Mouse (Mus musculus): ENCODE measurements around the gene Zfp970. TPM values are rescaled to one million over a fixed set of nuclear protein-coding genes. Genes with fewer than 3 reads are reported as not detected.
"Not testable (repeated sequence)": the region's sequence is repeated elsewhere in the genome, so short reads cannot be mapped to it uniquely, and the experiment has no call there.

Gene Zfp970
- polyA plus RNA-seq, 1 experiment, result 4.5 TPM

DNA sequence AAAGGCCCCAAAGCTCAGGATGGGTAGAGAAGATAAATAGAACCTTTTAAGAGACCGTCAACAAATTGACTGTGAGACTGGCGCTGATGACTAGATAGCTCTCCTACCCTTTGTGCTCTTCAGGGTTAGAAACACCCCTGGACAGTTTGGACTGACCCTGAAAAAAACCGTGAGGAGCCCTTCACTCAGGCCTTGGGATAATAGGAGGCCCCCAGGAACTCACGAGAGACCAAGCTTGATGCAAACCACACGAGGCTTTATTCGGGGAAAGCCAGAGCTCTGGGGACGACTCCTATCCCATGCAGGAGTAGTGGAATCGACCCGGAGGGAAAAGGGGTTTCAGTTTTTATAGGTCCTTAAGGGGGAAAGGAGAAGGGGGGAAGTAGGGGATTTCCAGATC, 53.2 kb downstream of the Zfp970 start:
- not testable (repeated sequence) for H3K4me3 ChIP-seq (ENCODE audit: insufficient read depth, low read depth, low read length); H3K27ac ChIP-seq (ENCODE audit: insufficient read depth, low read depth, low read length); DNase-seq; H3K27me3 ChIP-seq (replicated peaks; ENCODE audit: control insufficient read depth, insufficient read depth, low read length); H3K4me1 ChIP-seq (ENCODE audit: control insufficient read depth, insufficient read depth, low read length); H3K36me3 ChIP-seq (ENCODE audit: control insufficient read depth, insufficient read depth, low read length)
- WGBS, result 87% methylated on average over 9 of the region's 9 CpGs

DNA sequence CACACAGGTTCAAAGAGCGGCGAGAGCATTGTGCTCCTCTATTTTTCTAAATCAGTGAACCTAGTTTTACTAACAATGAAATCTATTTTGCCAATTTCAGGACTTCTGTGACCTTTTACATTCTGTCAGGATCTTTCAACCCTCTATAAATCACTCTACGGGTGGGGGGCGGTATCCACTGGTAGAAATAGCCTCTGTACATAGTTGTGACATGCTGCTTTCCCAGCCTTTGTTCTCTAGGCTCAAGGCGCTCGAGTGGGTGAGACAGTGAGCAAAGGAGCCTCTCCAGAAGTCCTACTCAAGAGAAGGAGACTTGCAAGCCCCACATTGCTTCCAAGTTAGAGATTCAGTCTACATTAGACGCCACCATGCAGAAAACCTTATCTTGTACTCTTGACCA, 53.8 kb downstream of the Zfp970 start:
- H3K4me3 ChIP-seq (ENCODE audit: insufficient read depth, low read depth, low read length); H3K27me3 ChIP-seq (replicated peaks; ENCODE audit: control insufficient read depth, insufficient read depth, low read length); H3K27ac ChIP-seq (ENCODE audit: insufficient read depth, low read depth, low read length); DNase-seq; H3K4me1 ChIP-seq (ENCODE audit: control insufficient read depth, insufficient read depth, low read length); H3K36me3 ChIP-seq (ENCODE audit: control insufficient read depth, insufficient read depth, low read length): not testable (repeated sequence)
- WGBS, result 90% methylated on average over 7 of the region's 7 CpGs

DNA sequence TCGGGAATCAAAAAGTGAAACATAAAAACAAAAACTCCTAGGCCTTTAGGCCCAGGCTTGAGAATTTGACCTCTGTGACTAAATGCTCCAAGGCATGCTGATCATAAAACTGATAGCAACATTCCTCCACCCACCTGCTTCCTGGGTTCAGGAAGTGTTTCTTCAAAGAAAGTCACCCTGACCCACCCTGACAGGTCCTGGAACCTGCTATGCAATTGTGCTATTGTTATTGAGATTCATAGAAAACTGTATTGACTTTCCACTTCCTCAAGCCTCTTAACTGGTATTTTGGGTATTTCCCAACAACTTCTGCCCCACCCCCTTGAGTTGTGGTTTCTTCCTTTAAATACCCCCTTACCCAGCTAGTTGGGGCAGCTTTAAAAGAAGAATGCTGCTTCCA, 54.4 kb downstream of the Zfp970 start:
- not testable (repeated sequence) for H3K36me3 ChIP-seq (ENCODE audit: control insufficient read depth, insufficient read depth, low read length); H3K4me1 ChIP-seq (ENCODE audit: control insufficient read depth, insufficient read depth, low read length); H3K27me3 ChIP-seq (replicated peaks; ENCODE audit: control insufficient read depth, insufficient read depth, low read length); H3K27ac ChIP-seq (ENCODE audit: insufficient read depth, low read depth, low read length); DNase-seq; H3K4me3 ChIP-seq (ENCODE audit: insufficient read depth, low read depth, low read length)
- 81% methylated on average over 1 of the region's 1 CpGs for WGBS

DNA sequence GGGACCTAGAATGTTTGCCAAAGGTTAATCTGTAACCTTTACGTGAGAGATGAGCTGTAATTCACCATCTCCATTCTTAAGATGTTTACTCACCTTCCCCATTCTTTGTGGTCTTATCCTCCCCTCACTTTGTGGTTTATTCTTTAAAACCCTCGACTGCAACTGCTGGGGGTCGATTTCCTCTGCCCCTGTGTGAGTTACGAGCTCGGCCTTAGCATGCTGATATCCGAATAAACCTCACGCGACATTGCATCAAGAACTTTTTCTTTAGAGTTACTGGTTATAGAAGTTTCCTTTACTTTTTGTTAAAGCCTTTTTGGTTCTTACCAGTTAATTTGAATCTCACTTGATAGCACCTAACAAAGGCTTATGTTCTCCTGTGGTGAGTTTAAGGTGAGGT, 55.5 kb downstream of the Zfp970 start:
- Histone ChIP-seq H3K4me3 (ENCODE audit: insufficient read depth, low read depth, low read length) (no peak overlapping the region), H3K4me1 (ENCODE audit: control insufficient read depth, insufficient read depth, low read length) (no peaks in the 10 kb centered on the region), H3K36me3 (ENCODE audit: control insufficient read depth, insufficient read depth, low read length) (no peaks in the 10 kb centered on the region), H3K27ac (ENCODE audit: insufficient read depth, low read depth, low read length) (no peak overlapping the region), H3K27me3 (replicated peaks; ENCODE audit: control insufficient read depth, insufficient read depth, low read length) (no peaks in the 10 kb centered on the region)
- TF ChIP-seq POLR2A (IDR thresholded peaks at IDR 0.05; ENCODE audit: low read depth, low read length) (no peak), CTCF (conservative IDR thresholded peaks at IDR 0.05; ENCODE audit: insufficient read depth, insufficient read length, low read depth, low read length) (no peak)
- WGBS, result 79% methylated on average over 8 of the region's 8 CpGs
- no peak for DNase-seq

DNA sequence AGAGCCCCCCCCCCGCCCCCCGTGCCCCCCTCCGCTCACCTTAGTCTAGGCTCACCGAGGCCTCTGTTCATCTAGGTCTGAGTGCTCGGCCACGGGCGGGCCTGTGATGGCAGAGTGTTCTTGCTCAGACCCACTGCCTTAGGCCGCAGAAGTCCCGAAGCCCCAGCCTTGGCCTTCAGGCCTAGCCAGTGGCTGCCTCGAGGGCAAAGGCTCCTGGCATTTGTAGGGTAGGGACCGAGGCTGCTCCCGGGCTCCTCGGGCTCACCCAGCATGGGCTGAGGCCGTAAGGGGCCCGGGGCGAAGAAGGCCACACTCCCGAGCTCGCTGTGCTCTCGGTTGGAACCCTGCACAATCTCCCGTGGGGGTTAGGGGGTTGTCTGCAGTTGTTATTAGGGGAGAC, 58.5 kb downstream of the Zfp970 start:
- WGBS, result 93% methylated on average over 20 of the region's 20 CpGs
- no peak for TF ChIP-seq POLR2A (IDR thresholded peaks at IDR 0.05; ENCODE audit: low read depth, low read length)
- TF ChIP-seq CTCF (conservative IDR thresholded peaks at IDR 0.05; ENCODE audit: insufficient read depth, insufficient read length, low read depth, low read length), result no peak
- H3K27me3 ChIP-seq (replicated peaks; ENCODE audit: control insufficient read depth, insufficient read depth, low read length), result no peaks in the 10 kb centered on the region

DNA sequence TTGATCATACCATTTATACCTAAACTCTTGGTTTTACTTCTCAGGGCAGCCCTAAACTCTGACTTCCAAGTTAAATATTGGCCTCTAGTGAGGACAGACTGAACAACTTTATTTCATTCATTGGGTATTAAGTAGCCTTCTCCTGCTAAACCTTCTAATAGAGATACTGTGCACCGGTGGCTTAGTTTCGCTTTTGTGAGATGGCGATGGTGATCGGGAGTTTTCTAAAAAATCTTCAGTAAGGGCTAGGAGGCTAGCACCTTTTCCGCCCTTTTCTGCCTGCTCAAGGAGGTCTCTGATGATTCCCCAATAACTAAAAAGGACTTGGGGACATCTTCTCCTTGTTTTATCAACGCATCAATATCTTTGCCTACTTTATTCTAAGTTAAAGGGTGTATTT, 59.1 kb downstream of the Zfp970 start:
- DNase-seq, result not testable (repeated sequence)
- 86% methylated on average over 6 of the region's 6 CpGs for WGBS

More for the DNA sequence above, 58.5 kb downstream of the Zfp970 start:
- Histone ChIP-seq H3K27ac (ENCODE audit: insufficient read depth, low read depth, low read length) (no peak overlapping the region), H3K36me3 (ENCODE audit: control insufficient read depth, insufficient read depth, low read length) (no peaks in the 10 kb centered on the region), H3K4me1 (ENCODE audit: control insufficient read depth, insufficient read depth, low read length) (no peaks in the 10 kb centered on the region), H3K4me3 (ENCODE audit: insufficient read depth, low read depth, low read length) (no peak overlapping the region)
- DNase-seq, result no peak

DNA sequence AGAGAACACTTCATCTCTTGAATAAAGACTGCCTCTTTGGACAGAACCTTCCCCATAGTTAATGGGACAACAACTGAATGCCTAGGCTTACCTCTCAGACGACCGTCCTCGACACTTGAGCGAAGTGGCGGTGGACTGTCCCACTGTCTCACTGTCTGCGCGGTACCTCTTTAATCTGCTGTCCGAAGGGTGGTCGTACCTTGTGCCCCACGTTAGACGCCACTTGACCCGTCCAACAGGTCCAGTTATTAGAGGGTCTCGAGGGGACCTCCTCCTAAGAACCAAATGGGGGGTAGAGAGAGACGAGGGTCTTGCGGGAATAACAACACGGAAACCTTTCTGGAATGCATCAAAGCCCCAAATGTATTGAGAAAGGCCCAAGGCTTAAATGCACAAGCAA, 59.6 kb downstream of the Zfp970 start:
- H3K36me3 ChIP-seq (ENCODE audit: control insufficient read depth, insufficient read depth, low read length); DNase-seq; H3K27ac ChIP-seq (ENCODE audit: insufficient read depth, low read depth, low read length); H3K27me3 ChIP-seq (replicated peaks; ENCODE audit: control insufficient read depth, insufficient read depth, low read length); H3K4me3 ChIP-seq (ENCODE audit: insufficient read depth, low read depth, low read length); H3K4me1 ChIP-seq (ENCODE audit: control insufficient read depth, insufficient read depth, low read length): not testable (repeated sequence)
- 91% methylated on average over 16 of the region's 16 CpGs for WGBS

More for the DNA sequence above, 59.1 kb downstream of the Zfp970 start:
- H3K4me3 ChIP-seq (ENCODE audit: insufficient read depth, low read depth, low read length); H3K4me1 ChIP-seq (ENCODE audit: control insufficient read depth, insufficient read depth, low read length); H3K36me3 ChIP-seq (ENCODE audit: control insufficient read depth, insufficient read depth, low read length); H3K27ac ChIP-seq (ENCODE audit: insufficient read depth, low read depth, low read length); H3K27me3 ChIP-seq (replicated peaks; ENCODE audit: control insufficient read depth, insufficient read depth, low read length): not testable (repeated sequence)

Other genes with a start within 250 kb of the Zfp970 start
- gene Gm14409, start 197.7 kb upstream of the Zfp970 start, polyA plus RNA-seq (2012; rRNA removed), result not detected in 2 replicates
- 0.28 TPM in 1 of 2 replicates, not detected in the other for gene Gm14412, start 140.4 kb upstream of the Zfp970 start, polyA plus RNA-seq (2012; rRNA removed)
- 2.7 and 3.2 TPM in 2 replicates for gene Gm14418, start 66.4 kb upstream of the Zfp970 start, polyA plus RNA-seq (2012; rRNA removed)
- gene Gm14403, start 33.5 kb downstream of the Zfp970 start, polyA plus RNA-seq (2012; rRNA removed), result 2.7 and 3.1 TPM in 2 replicates
- not detected in 2 replicates for gene Gm14406, start 113.5 kb downstream of the Zfp970 start, polyA plus RNA-seq (2012; rRNA removed)